18 mouse cellular contexts compared by ENCODE assay signal in genomic region chr12:25534620-25534950, GRCm38 (mm10).
DNase-seq lines count a peak whose midpoint lies in the region; ATAC-seq and TF ChIP-seq lines count a peak whose summit lies in the region.
"Had no signal": no experiment of that assay in that cellular context is flagged by ENCODE, and none has a peak within 500 bp of the region (broad histone marks: within the 10 kb centered on the region; RNA-seq: fewer than 3 reads in every experiment).

No protein-coding gene starts in this region.

- H3K4me3 ChIP-seq in intestine, embryonic 14.5 days (ENCODE audit: low read depth, low read length) = no peak overlapping the region
- no peak overlapping the region for H3K4me3 ChIP-seq in intestine, postnatal 0 days (ENCODE audit: low read depth, low read length)
- H3K4me3 ChIP-seq in embryonic facial prominence, embryonic 14.5 days (ENCODE audit: low read depth, low read length) = no peak overlapping the region
- H3K4me3 ChIP-seq in limb, embryonic 15.5 days = no peak overlapping the region
- H3K4me3 ChIP-seq: erythroblast, embryonic 14.5 days; neural tube, embryonic 12.5 days had no signal

- no peaks in the 10 kb centered on the region for H3K9me3 ChIP-seq in intestine, embryonic 14.5 days (ENCODE audit: control insufficient read depth, low read length)
- no peaks in the 10 kb centered on the region for H3K9me3 ChIP-seq in intestine, postnatal 0 days (ENCODE audit: control insufficient read depth)
- H3K9me3 ChIP-seq in embryonic facial prominence, embryonic 14.5 days (ENCODE audit: control insufficient read depth, low read length) = no peaks in the 10 kb centered on the region
- H3K9me3 ChIP-seq in limb, embryonic 15.5 days = no peaks in the 10 kb centered on the region
- H3K9me3 ChIP-seq: neural tube, embryonic 12.5 days had no signal

- no peak for TF ChIP-seq CTCF in intestine, postnatal 0 days (IDR thresholded peaks at IDR 0.05; ENCODE audit: low read depth)

- ATAC-seq in intestine, embryonic 14.5 days (replicated peaks; ENCODE audit: low FRiP score, low TSS enrichment, low read depth) = peak; percentile 24; the same call in 1 of the 2 replicates
- no peak for ATAC-seq in intestine, postnatal 0 days
- peak; percentile 45; the same call in 1 of the 2 replicates for ATAC-seq in embryonic facial prominence, embryonic 14.5 days (ENCODE audit: low read depth)
- no peak for ATAC-seq in limb, embryonic 15.5 days (ENCODE audit: insufficient number of reproducible peaks, low FRiP score, low TSS enrichment, low read depth)
- ATAC-seq: CD4-positive, CD25-positive, alpha-beta regulatory T cell, adult 4 months; forebrain, postnatal 0 days; inflammation-experienced regulatory T-cells, adult 6 months; liver, postnatal 0 days; midbrain, embryonic 16.5 days had no signal

- 0 out of 2 replicates have a peak, but pooled peaks cover 13% of the 10 kb centered on the region for H3K4me1 ChIP-seq in intestine, embryonic 14.5 days (replicated peaks; ENCODE audit: control insufficient read depth, insufficient read depth, low read length)
- no peaks in the 10 kb centered on the region for H3K4me1 ChIP-seq in intestine, postnatal 0 days (replicated peaks; ENCODE audit: control insufficient read depth, insufficient read depth, low read length)
- peaks cover 32% of the 10 kb centered on the region for H3K4me1 ChIP-seq in embryonic facial prominence, embryonic 14.5 days (ENCODE audit: control insufficient read depth, insufficient read depth, low read length)
- peaks cover 25% of the 10 kb centered on the region for H3K4me1 ChIP-seq in limb, embryonic 15.5 days
- H3K4me1 ChIP-seq: neural tube, embryonic 12.5 days had no signal

- H3K36me3 ChIP-seq in intestine, embryonic 14.5 days (ENCODE audit: control insufficient read depth, insufficient read depth, low read length) = no peaks in the 10 kb centered on the region
- H3K36me3 ChIP-seq in intestine, postnatal 0 days (ENCODE audit: control insufficient read depth, insufficient read depth) = no peaks in the 10 kb centered on the region
- H3K36me3 ChIP-seq in embryonic facial prominence, embryonic 14.5 days (ENCODE audit: control insufficient read depth, insufficient read depth, low read length) = no peaks in the 10 kb centered on the region
- no peaks in the 10 kb centered on the region for H3K36me3 ChIP-seq in limb, embryonic 15.5 days
- H3K36me3 ChIP-seq: neural tube, embryonic 12.5 days had no signal

- H3K27ac ChIP-seq in intestine, embryonic 14.5 days (ENCODE audit: low read depth) = peak overlapping the region; percentile 60
- no peak overlapping the region for H3K27ac ChIP-seq in intestine, postnatal 0 days (ENCODE audit: low read depth, low read length)
- H3K27ac ChIP-seq in embryonic facial prominence, embryonic 14.5 days (replicated peaks; ENCODE audit: low read depth, low read length) = 0 out of 2 replicates have a peak overlapping the region, but pooled peaks have one; percentile 13
- H3K27ac ChIP-seq in limb, embryonic 15.5 days = peak overlapping the region; percentile 75; the same call in 1 of the 2 replicates
- H3K27ac ChIP-seq: macrophage; neural tube, embryonic 12.5 days had no signal

- 21% methylated on average over 5 of the region's 5 CpGs for WGBS in intestine, embryonic 14.5 days
- WGBS in intestine, postnatal 0 days = 25% methylated on average over 5 of the region's 5 CpGs
- WGBS in embryonic facial prominence, embryonic 14.5 days = 37% methylated on average over 5 of the region's 5 CpGs
- WGBS in limb, embryonic 15.5 days = 30% methylated on average over 5 of the region's 5 CpGs

- no peaks in the 10 kb centered on the region for H3K27me3 ChIP-seq in intestine, embryonic 14.5 days (replicated peaks; ENCODE audit: control insufficient read depth, insufficient read depth, low read length)
- H3K27me3 ChIP-seq in intestine, postnatal 0 days (replicated peaks; ENCODE audit: control insufficient read depth, insufficient read depth, low read length) = no peaks in the 10 kb centered on the region
- no peaks in the 10 kb centered on the region for H3K27me3 ChIP-seq in embryonic facial prominence, embryonic 14.5 days (replicated peaks; ENCODE audit: control insufficient read depth, insufficient read depth, low read length)
- no peaks in the 10 kb centered on the region for H3K27me3 ChIP-seq in limb, embryonic 15.5 days
- H3K27me3 ChIP-seq: neural tube, embryonic 12.5 days had no signal

- DNase-seq in intestine, embryonic 14.5 days (ENCODE audit: low spot score) = no peak
- peak; percentile 13 for DNase-seq in embryo, embryonic 11.5 days (ENCODE audit: low read depth, low spot score)
- DNase-seq in embryonic facial prominence, embryonic 14.5 days (ENCODE audit: low spot score) = no peak
- DNase-seq in urinary bladder, adult 18-20 months (ENCODE audit: low spot score in 2 of 2) = no peak
- DNase-seq in liver = no peak
- DNase-seq: adrenal gland, postnatal 36 days; cerebellum, postnatal 10 days; forebrain, postnatal 0 days; layer of hippocampus, adult 9-11 months; liver, postnatal 0 days had no signal

- H3K4me2 ChIP-seq in intestine, embryonic 14.5 days (ENCODE audit: low read length) = no peak overlapping the region
- no peak overlapping the region for H3K4me2 ChIP-seq in intestine, postnatal 0 days (replicated peaks; ENCODE audit: low read depth)
- no peak overlapping the region for H3K4me2 ChIP-seq in embryonic facial prominence, embryonic 14.5 days (ENCODE audit: low read depth, low read length)
- H3K4me2 ChIP-seq in limb, embryonic 15.5 days = no peak overlapping the region
- H3K4me2 ChIP-seq: neural tube, embryonic 12.5 days had no signal

- no peak overlapping the region for H3K9ac ChIP-seq in intestine, embryonic 14.5 days (ENCODE audit: low read length)
- no peak overlapping the region for H3K9ac ChIP-seq in intestine, postnatal 0 days (ENCODE audit: low read depth, low read length)
- no peak overlapping the region for H3K9ac ChIP-seq in embryonic facial prominence, embryonic 14.5 days (ENCODE audit: low read depth, low read length)
- H3K9ac ChIP-seq in limb, embryonic 15.5 days = no peak overlapping the region
- H3K9ac ChIP-seq: forebrain, postnatal 0 days; liver, postnatal 0 days; neural tube, embryonic 12.5 days had no signal

Comparison
In these comparisons a context has a peak if more than half of its experiments do, and no peak if none do; other contexts are left out.
1. ATAC-seq: peak in intestine, embryonic 14.5 days (single experiment) and embryonic facial prominence, embryonic 14.5 days (single experiment); none in intestine, postnatal 0 days (single experiment) and limb, embryonic 15.5 days (single experiment).